Mouse (Mus musculus) forebrain, embryonic 10.5 days (tissue): Measurements from ENCODE around the gene S100a16. TPM values are rescaled to one million over a fixed set of nuclear protein-coding genes. Genes with fewer than 3 reads are reported as not detected.

ENCODE experiments used
- DNase-seq: peaks from one replicate; pipeline ENCODE4 v3.0.0-alpha.2; 2017; ENCODE audit warnings: low spot score; ENCODE audit errors: extremely low spot score
- H3K27ac ChIP-seq: fragments of 300-500 bp; sonication (generic); 2 replicates; pipeline ENCODE4 v1.5.1; 2016; ENCODE audit warnings: mild to moderate bottlenecking
- H3K27me3 ChIP-seq: fragments of 300-500 bp; sonication (generic); 2 replicates; pipeline ENCODE4 v1.6.1; 2016; ENCODE audit warnings: mild to moderate bottlenecking; ENCODE audit not compliant: poor library complexity, severe bottlenecking
- H3K36me3 ChIP-seq: fragments of 300-500 bp; sonication (generic); replicated peaks from 2 replicates; pipeline ENCODE4 v1.6.1; 2016; ENCODE audit warnings: mild to moderate bottlenecking, moderate library complexity
- H3K4me1 ChIP-seq: fragments of 300-500 bp; sonication (generic); 2 replicates; pipeline ENCODE4 v1.6.1; 2016
- H3K4me3 ChIP-seq: fragments of 300-500 bp; sonication (generic); 2 replicates; pipeline ENCODE4 v1.5.1; 2016; ENCODE audit warnings: mild to moderate bottlenecking, moderate library complexity
- H3K9me3 ChIP-seq: fragments of 300-500 bp; sonication (generic); 2 replicates; pipeline ENCODE4 v1.6.1; 2016; ENCODE audit warnings: mild to moderate bottlenecking, moderate library complexity
- WGBS: fragments of 180-500 bp; shearing (Covaris S2); methylation state at CpG from one replicate; pipeline ENCODE4 v1.1.7; 2016; 5-methylcytosine and 5-hydroxymethylcytosine counted together
- polyA plus RNA-seq: library from polyadenylated mRNA; unstranded; fragments of >200 nt; fragmentation: Nextera tagmentation; extraction: Ambion mirVana; gene quantifications from 2 replicates; pipeline ENCODE4 v1.2.1, GENCODE M21; 2016

S100a16 gene
- polyA plus RNA-seq, 1 experiment from 2014 or later, result 26.5 TPM

GRCm38 (mm10) chr3:90527291-90527873 lies 9.7 kb upstream of the S100a16 start:
- DNase-seq, result no peak
- no peak overlapping the region for H3K27ac ChIP-seq
- H3K4me3 ChIP-seq, result no peak overlapping the region
- H3K36me3 ChIP-seq, result no peaks in the 10 kb centered on the region
- 92% methylated on average over 7 of the region's 7 CpGs for WGBS
- H3K9me3 ChIP-seq, result no peaks in the 10 kb centered on the region
- no peaks in the 10 kb centered on the region for H3K27me3 ChIP-seq
- H3K4me1 ChIP-seq, result no peaks in the 10 kb centered on the region

- DNase-seq, result no peak
- whole genome bisulfite sequencing, result 78% methylated on average over 5 of the region's 5 CpGs
- Histone ChIP-seq H3K4me1 (no peaks in the 10 kb centered on the region), H3K36me3 (no peaks in the 10 kb centered on the region), H3K9me3 (no peaks in the 10 kb centered on the region), H3K27ac (no peak overlapping the region), H3K4me3 (no peak overlapping the region), H3K27me3 (no peaks in the 10 kb centered on the region)
Measured at GRCm38 (mm10) chr3:90531713-90532112, 5.3 kb upstream of the S100a16 start.

- H3K4me3 ChIP-seq, result no peak overlapping the region
- no peak for DNase-seq
Measured at GRCm38 (mm10) chr3:90535446-90535845, 1.6 kb upstream of the S100a16 start.

GRCm38 (mm10) chr3:90537905-90538296 lies 847 bp downstream of the S100a16 start:
- no peaks in the 10 kb centered on the region; the same call in 1 of the 2 replicates for H3K27me3 ChIP-seq
- H3K27ac ChIP-seq, result no peak overlapping the region
- DNase-seq, result no peak
- H3K4me3 ChIP-seq, result no peak overlapping the region
- no peaks in the 10 kb centered on the region for H3K9me3 ChIP-seq
- WGBS, result 87% methylated on average over 5 of the region's 5 CpGs
- H3K4me1 ChIP-seq, result peaks cover 23% of the 10 kb centered on the region
- no peaks in the 10 kb centered on the region for H3K36me3 ChIP-seq

More at GRCm38 (mm10) chr3:90535446-90535845, 1.6 kb upstream of the S100a16 start:
- Histone ChIP-seq H3K27me3 (no peaks in the 10 kb centered on the region; the same call in 1 of the 2 replicates), H3K27ac (no peak overlapping the region), H3K9me3 (no peaks in the 10 kb centered on the region), H3K36me3 (no peaks in the 10 kb centered on the region), H3K4me1 (peaks cover 3% of the 10 kb centered on the region; the same call in 1 of the 2 replicates)
- WGBS, result 86% methylated on average over 1 of the region's 1 CpGs

GRCm38 (mm10) chr3:90540904-90541303 lies 3.9 kb downstream of the S100a16 start:
- H3K27ac ChIP-seq, result peak overlapping the region; percentile 62
- peaks cover 24% of the 10 kb centered on the region for H3K4me1 ChIP-seq
- 63% methylated on average over 4 of the region's 4 CpGs for WGBS
- H3K36me3 ChIP-seq, result no peaks in the 10 kb centered on the region
- H3K9me3 ChIP-seq, result no peaks in the 10 kb centered on the region
- no peak overlapping the region for H3K4me3 ChIP-seq
- no peak for DNase-seq
- no peaks in the 10 kb centered on the region; the same call in 1 of the 2 replicates for H3K27me3 ChIP-seq

GRCm38 (mm10) chr3:90549676-90550420 lies 12.8 kb downstream of the S100a16 start:
- H3K27ac ChIP-seq, result no peak overlapping the region
- no peaks in the 10 kb centered on the region for H3K27me3 ChIP-seq
- DNase-seq, result no peak
- H3K4me3 ChIP-seq, result no peak overlapping the region
- no peaks in the 10 kb centered on the region for H3K9me3 ChIP-seq
- H3K36me3 ChIP-seq, result no peaks in the 10 kb centered on the region
- 72% methylated on average over 5 of the region's 5 CpGs for WGBS
- H3K4me1 ChIP-seq, result peaks cover 9% of the 10 kb centered on the region

- H3K36me3 ChIP-seq, result no peaks in the 10 kb centered on the region
- 92% methylated on average over 2 of the region's 2 CpGs for WGBS
Measured at GRCm38 (mm10) chr3:90550421-90550790, 13.4 kb downstream of the S100a16 start.

GRCm38 (mm10) chr3:90552231-90552630 lies 15.2 kb downstream of the S100a16 start:
- Histone ChIP-seq H3K27ac (no peak overlapping the region), H3K27me3 (no peaks in the 10 kb centered on the region), H3K36me3 (no peaks in the 10 kb centered on the region), H3K4me1 (peaks cover 13% of the 10 kb centered on the region), H3K4me3 (no peak overlapping the region), H3K9me3 (no peaks in the 10 kb centered on the region)
- no peak for DNase-seq
- 74% methylated on average over 2 of the region's 2 CpGs for WGBS

More at GRCm38 (mm10) chr3:90550421-90550790, 13.4 kb downstream of the S100a16 start:
- no peaks in the 10 kb centered on the region for H3K27me3 ChIP-seq
- H3K4me3 ChIP-seq, result no peak overlapping the region
- no peak for DNase-seq
- peaks cover 9% of the 10 kb centered on the region for H3K4me1 ChIP-seq
- H3K27ac ChIP-seq, result no peak overlapping the region
- H3K9me3 ChIP-seq, result no peaks in the 10 kb centered on the region

GRCm38 (mm10) chr3:90555954-90556353 lies 18.9 kb downstream of the S100a16 start:
- H3K27ac ChIP-seq, result no peak overlapping the region
- H3K4me3 ChIP-seq, result no peak overlapping the region
- H3K4me1 ChIP-seq, result peaks cover 4% of the 10 kb centered on the region; the same call in 1 of the 2 replicates
- H3K27me3 ChIP-seq, result no peaks in the 10 kb centered on the region
- H3K36me3 ChIP-seq, result no peaks in the 10 kb centered on the region
- no peak for DNase-seq
- no peaks in the 10 kb centered on the region for H3K9me3 ChIP-seq
- WGBS, result 65% methylated on average over 5 of the region's 5 CpGs

GRCm38 (mm10) chr3:90560008-90560628 lies 23.1 kb downstream of the S100a16 start, which contains the start of gene S100a3:
TSS of gene S100a3 (plus strand) at chr3:90560578.
- Histone ChIP-seq H3K9me3 (no peaks in the 10 kb centered on the region), H3K4me1 (peaks cover 4% of the 10 kb centered on the region; the same call in 1 of the 2 replicates), H3K4me3 (no peak within 1 kb of the TSS), H3K27me3 (no peaks in the 10 kb centered on the region), H3K36me3 (no peaks in the 10 kb centered on the region), H3K27ac (no peak within 1 kb of the TSS)
- WGBS, result 87% methylated on average over 6 of the region's 6 CpGs
- no peak for DNase-seq

- no peaks in the 10 kb centered on the region for H3K4me1 ChIP-seq
- no peak overlapping the region for H3K4me3 ChIP-seq
- H3K27me3 ChIP-seq, result no peaks in the 10 kb centered on the region
- H3K9me3 ChIP-seq, result no peaks in the 10 kb centered on the region
- H3K36me3 ChIP-seq, result no peaks in the 10 kb centered on the region
- no peak for DNase-seq
- no peak overlapping the region for H3K27ac ChIP-seq
- 88% methylated on average over 5 of the region's 5 CpGs for WGBS
Measured at GRCm38 (mm10) chr3:90574691-90575090, 37.6 kb downstream of the S100a16 start.

- H3K4me3 ChIP-seq, result no peak overlapping the region
- no peak overlapping the region for H3K27ac ChIP-seq
- H3K27me3 ChIP-seq, result no peaks in the 10 kb centered on the region
- 85% methylated on average over 3 of the region's 3 CpGs for WGBS
- H3K36me3 ChIP-seq, result no peaks in the 10 kb centered on the region
- no peaks in the 10 kb centered on the region for H3K4me1 ChIP-seq
- no peak for DNase-seq
- H3K9me3 ChIP-seq, result no peaks in the 10 kb centered on the region
Measured at GRCm38 (mm10) chr3:90575320-90575719, 38.3 kb downstream of the S100a16 start.
